Mouse (Mus musculus) CH12.LX (cell line): Measurements from ENCODE around the gene Cbfa2t3. TPM values are rescaled to one million over a fixed set of nuclear protein-coding genes. Genes with fewer than 3 reads are reported as not detected.

Experiments
- DNase-seq: peaks from one replicate; pipeline ENCODE4 v3.0.0-alpha.2; 2013; ENCODE audit errors: extremely low read depth
- H3K27ac ChIP-seq: 2 replicates; pipeline ENCODE4 v1.5.1; 2012; ENCODE audit warnings: low read depth, mild to moderate bottlenecking, control low read depth, moderate library complexity; ENCODE audit not compliant: insufficient read depth
- H3K27me3 ChIP-seq: replicated peaks from 2 replicates; pipeline ENCODE3; 2012; ENCODE audit warnings: inconsistent platforms
- H3K36me3 ChIP-seq, 2 experiments: replicated peaks in 1 of 2; 2 replicates each; pipeline versions ENCODE3 to v1.6.1; 2012; ENCODE audit warnings: inconsistent platforms in 1 of 2, low read length in 1 of 2, mild to moderate bottlenecking in 1 of 2, mixed read lengths in 1 of 2, moderate library complexity in 1 of 2; ENCODE audit not compliant: control insufficient read depth in 1 of 2, insufficient read depth in 1 of 2
- H3K4me1 ChIP-seq, 2 experiments: 2 replicates each; pipeline ENCODE4 v1.6.1; 2012; ENCODE audit warnings: inconsistent platforms in 1 of 2, moderate library complexity in 1 of 2; ENCODE audit not compliant: insufficient read depth in 2 of 2, control insufficient read depth in 1 of 2
- H3K4me2 ChIP-seq: 2 replicates; pipeline ENCODE4 v1.6.1; 2012; ENCODE audit warnings: low read depth, mild to moderate bottlenecking, control low read depth; ENCODE audit not compliant: poor library complexity, insufficient read depth, severe bottlenecking
- H3K4me3 ChIP-seq, 3 experiments: fragments of 150-350 bp in 1 of 3; sonication (generic) in 1 of 3; replicated peaks in 1 of 3; 2 replicates each; pipeline versions ENCODE3 to v1.5.1; 2011 to 2012; ENCODE audit warnings: low read depth in 2 of 3, low read length in 2 of 3, mild to moderate bottlenecking in 2 of 3, moderate library complexity in 2 of 3, control low read depth in 1 of 3, improper control_type of control experiment in 1 of 3, inconsistent platforms in 1 of 3, mixed read lengths in 1 of 3; ENCODE audit not compliant: poor library complexity in 1 of 3
- H3K79me2 ChIP-seq: replicated peaks from 2 replicates; pipeline ENCODE4 v1.6.1; 2012; ENCODE audit warnings: mild to moderate bottlenecking, moderate library complexity; ENCODE audit not compliant: control insufficient read depth, poor library complexity, insufficient read depth, severe bottlenecking; ENCODE audit errors: extremely low read depth
- H3K9ac ChIP-seq: 2 replicates; pipeline ENCODE4 v1.6.1; 2012; ENCODE audit warnings: low read depth, mild to moderate bottlenecking, control low read depth, moderate library complexity; ENCODE audit not compliant: insufficient read depth
- H3K9me3 ChIP-seq: replicated peaks from 2 replicates; pipeline ENCODE3; 2012; ENCODE audit warnings: low read length, inconsistent platforms, mixed read lengths
- CHD1 ChIP-seq: IDR thresholded peaks from 2 replicates; pipeline ENCODE4 v1.6.1; 2012; ENCODE audit warnings: low read depth, low read length, improper control_type of control experiment, inconsistent platforms
- CTCF ChIP-seq, 2 experiments: IDR thresholded peaks in 1 of 2; conservative IDR thresholded peaks in 1 of 2; 2 replicates each; pipeline ENCODE4 v1.5.1; 2011 to 2012; ENCODE audit warnings: low read depth in 2 of 2, low read length in 2 of 2, improper control_type of control experiment in 1 of 2, inconsistent platforms in 1 of 2, mild to moderate bottlenecking in 1 of 2, moderate library complexity in 1 of 2
- E2F4 ChIP-seq: IDR thresholded peaks from 2 replicates; pipeline ENCODE4 v1.6.1; 2011; ENCODE audit warnings: low read depth, low read length, improper control_type of control experiment; ENCODE audit not compliant: insufficient replicate concordance
- ELF1 ChIP-seq: IDR thresholded peaks from 2 replicates; pipeline ENCODE4 v1.6.1; 2014; ENCODE audit warnings: low read depth, mild to moderate bottlenecking, inconsistent platforms, low read length, improper control_type of control experiment
- GABPA ChIP-seq: IDR thresholded peaks from 2 replicates; pipeline ENCODE4 v1.6.1; 2012; ENCODE audit warnings: low read depth, low read length, improper control_type of control experiment, inconsistent platforms; ENCODE audit not compliant: insufficient replicate concordance
- HCFC1 ChIP-seq: IDR thresholded peaks from 2 replicates; pipeline ENCODE4 v1.6.1; 2012; ENCODE audit warnings: low read depth, mild to moderate bottlenecking, inconsistent platforms, low read length, improper control_type of control experiment
- IRF4 ChIP-seq: IDR thresholded peaks from 2 replicates; pipeline ENCODE4 v1.6.1; 2014; ENCODE audit warnings: low read depth, mild to moderate bottlenecking, inconsistent platforms, low read length, improper control_type of control experiment
- JUN ChIP-seq: IDR thresholded peaks from 2 replicates; pipeline ENCODE4 v1.6.1; 2011; ENCODE audit warnings: low read depth, mild to moderate bottlenecking, low read length, improper control_type of control experiment, moderate library complexity; ENCODE audit not compliant: insufficient read depth
- MAFK ChIP-seq: IDR thresholded peaks from 2 replicates; pipeline ENCODE4 v1.6.1; 2011; ENCODE audit warnings: low read length, improper control_type of control experiment; ENCODE audit not compliant: insufficient replicate concordance
- NELFE ChIP-seq: IDR thresholded peaks from 2 replicates; pipeline ENCODE4 v1.6.1; 2011; ENCODE audit warnings: low read depth, low read length, improper control_type of control experiment
- PAX5 ChIP-seq: IDR thresholded peaks from 2 replicates; pipeline ENCODE4 v1.6.1; 2012; ENCODE audit warnings: low read length, inconsistent platforms, mixed read lengths
- POLR2A ChIP-seq: IDR thresholded peaks from 2 replicates; pipeline ENCODE4 v1.6.1; 2011; ENCODE audit warnings: low read depth, mild to moderate bottlenecking, improper control_type of control experiment, low read length
- RCOR1 ChIP-seq: conservative IDR thresholded peaks from 2 replicates; pipeline ENCODE4 v1.6.1; 2012; ENCODE audit warnings: low read depth, mild to moderate bottlenecking, inconsistent platforms, low read length, improper control_type of control experiment
- SMC3 ChIP-seq: IDR thresholded peaks from 2 replicates; pipeline ENCODE4 v1.6.1; 2011; ENCODE audit warnings: low read depth, low read length, improper control_type of control experiment
- TCF12 ChIP-seq: IDR thresholded peaks from 2 replicates; pipeline ENCODE4 v1.6.1; 2014; ENCODE audit warnings: low read depth, mild to moderate bottlenecking, inconsistent platforms, low read length, improper control_type of control experiment
- USF2 ChIP-seq: conservative IDR thresholded peaks from 2 replicates; pipeline ENCODE4 v1.6.1; 2011; ENCODE audit warnings: low read depth, low read length, improper control_type of control experiment
- ZC3H11A ChIP-seq: IDR thresholded peaks from 2 replicates; pipeline ENCODE4 v1.6.1; 2012; ENCODE audit warnings: low read depth, mild to moderate bottlenecking, inconsistent platforms, low read length, improper control_type of control experiment
- ZKSCAN1 ChIP-seq: IDR thresholded peaks from 2 replicates; pipeline ENCODE4 v1.6.1; 2012; ENCODE audit warnings: low read depth, inconsistent platforms, low read length, improper control_type of control experiment, borderline replicate concordance
- ZMIZ1 ChIP-seq: IDR thresholded peaks from 2 replicates; pipeline ENCODE4 v1.6.1; 2012; ENCODE audit warnings: low read depth, mild to moderate bottlenecking, inconsistent platforms, low read length, improper control_type of control experiment
- ZNF384 ChIP-seq: IDR thresholded peaks from 2 replicates; pipeline ENCODE4 v1.6.1; 2012; ENCODE audit warnings: low read depth, low read length, improper control_type of control experiment, inconsistent platforms
- dilution Hi-C: fragments of 300-500 bp; cut with MboI; formaldehyde crosslinking; loops from 2 replicates; pipeline ENCODE4 v1.14.3; 2020; ENCODE audit warnings: low sequenced_read_pairs; ENCODE audit not compliant: extremely low pct_unique_long_range_greater_than_20kb, extremely low pct_ligation_motif_present
- in situ Hi-C: fragments of 300-500 bp; cut with MboI; formaldehyde crosslinking; loops from 3 replicates; pipeline ENCODE4 v1.14.3; 2019; ENCODE audit warnings: low sequenced_read_pairs, low pct_ligation_motif_present, low pct_unique_long_range_greater_than_20kb, mixed read lengths
- polyA plus RNA-seq: library from polyadenylated mRNA; unstranded; fragments of >175 nt; gene quantifications from 2 replicates; pipeline ENCODE4 v1.2.1, GENCODE M21; 2012; ENCODE audit warnings: low read depth; ENCODE audit not compliant: insufficient read length
- total RNA-seq, 2 experiments: library from RNA; depleted of rRNA; stranded (reverse); fragments of 300-350 nt in 1 of 2; fragments of >200 nt in 1 of 2; gene quantifications; 2 replicates each; pipeline ENCODE4 v1.2.3; 2012 to 2014

Gene Cbfa2t3
- total and polyA plus RNA-seq, 3 experiments = 0.47 to 22.6 (median 2.1) TPM

DNA sequence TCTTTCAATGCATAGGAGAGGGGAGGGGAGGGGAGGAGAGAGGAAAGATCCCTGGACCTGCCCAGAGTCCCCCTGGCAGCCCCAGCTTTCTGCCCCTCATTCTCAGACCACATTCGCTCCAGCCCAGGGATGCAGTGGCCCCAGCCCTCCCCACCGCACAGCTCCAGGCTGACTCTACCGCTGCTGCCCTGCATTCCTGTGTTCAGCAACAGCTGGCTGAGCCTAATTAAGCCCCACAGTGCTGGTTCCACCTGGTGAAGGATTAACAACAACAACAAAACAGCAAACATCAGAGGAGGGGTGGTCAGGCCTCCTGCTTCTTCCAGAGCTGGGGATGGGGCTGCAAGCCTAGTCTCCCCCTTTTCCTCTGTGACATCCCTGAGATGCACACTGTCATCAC is 29.7 kb upstream of the Cbfa2t3 start:
- Histone ChIP-seq H3K27me3 (no peaks in the 10 kb centered on the region), H3K4me1 (peaks cover 6 to 9% of the 10 kb centered on the region in 2 experiments; a peak in 3 of 4 replicates)
- in situ Hi-C loops = no loop called here

DNA sequence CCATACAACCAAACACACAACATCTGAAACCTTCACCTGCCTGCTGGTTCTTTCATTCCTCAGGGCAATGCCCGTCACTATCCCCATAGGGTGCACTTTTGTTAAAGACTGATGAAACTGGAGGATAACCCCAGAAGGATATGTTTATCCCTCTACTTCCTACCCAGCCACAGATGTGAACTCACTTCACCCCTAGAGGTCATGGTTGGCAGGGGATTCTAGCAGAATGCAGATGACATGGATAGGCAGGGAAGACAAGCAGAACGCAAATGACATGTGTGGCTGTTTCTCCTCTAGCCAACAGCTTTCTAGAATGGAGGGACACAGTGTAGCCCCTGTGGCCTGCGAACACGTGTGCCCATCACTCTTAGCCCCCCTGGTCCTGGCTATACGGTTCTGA is 28.5 kb upstream of the Cbfa2t3 start:
- dilution Hi-C loops (no loop called here), in situ Hi-C loops (no loop called here)
- Histone ChIP-seq H3K36me3 (no peaks in the 10 kb centered on the region), H3K4me3 (peak overlapping the region in 1 of 3 experiments; percentile 37), H3K9me3 (no peaks in the 10 kb centered on the region), H3K4me1 (peaks cover 6 to 9% of the 10 kb centered on the region in 2 experiments; a peak in 3 of 4 replicates), H3K79me2 (no peaks in the 10 kb centered on the region), H3K9ac (no peak overlapping the region), H3K4me2 (no peak overlapping the region), H3K27ac (no peak overlapping the region), H3K27me3 (no peaks in the 10 kb centered on the region)
- no peak for TF ChIP-seq MAFK
- TF ChIP-seq NELFE = no peak
- TF ChIP-seq HCFC1 = peak; percentile 62; the same call in 1 of the 2 replicates
- TF ChIP-seq USF2 = no peak
- TF ChIP-seq ZC3H11A = no peak
- TF ChIP-seq GABPA = no peak
- no peak for TF ChIP-seq E2F4
- TF ChIP-seq ELF1 = peak; percentile 34; the same call in 1 of the 2 replicates
- no peak for TF ChIP-seq ZNF384
- TF ChIP-seq JUN = no peak
- peak in 1 of 2 experiments; percentile 29; a peak in 1 of 4 replicates for TF ChIP-seq CTCF (conservative IDR thresholded peaks at IDR 0.05 in 1 of 2, IDR thresholded peaks at IDR 0.05 in 1 of 2; ENCODE audit: low read depth in 2 of 2, low read length in 2 of 2)
- TF ChIP-seq POLR2A = no peak
- no peak for TF ChIP-seq PAX5
- TF ChIP-seq CHD1 = no peak
- no peak for TF ChIP-seq IRF4
- no peak for DNase-seq

More for the DNA sequence above, 29.7 kb upstream of the Cbfa2t3 start:
- Histone ChIP-seq H3K9ac (no peak overlapping the region), H3K4me3 (no peak overlapping the region), H3K9me3 (no peaks in the 10 kb centered on the region), H3K36me3 (no peaks in the 10 kb centered on the region), H3K27ac (no peak overlapping the region), H3K4me2 (no peak overlapping the region), H3K79me2 (no peaks in the 10 kb centered on the region)
- DNase-seq = no peak
- dilution Hi-C loops = no loop called here
- TF ChIP-seq RCOR1 (no peak), ZKSCAN1 (no peak), ZMIZ1 (no peak), SMC3 (no peak), TCF12 (no peak)
